Mouse (Mus musculus) hematopoietic multipotent progenitor cell, adult 10-12 weeks (in vitro differentiated cells): Measurements from ENCODE around the gene Ppp4r3b. TPM values are rescaled to one million over a fixed set of nuclear protein-coding genes. Genes with fewer than 3 reads are reported as not detected.

Experiments used
- polyA plus RNA-seq: library from polyadenylated mRNA; stranded (reverse); fragments of >175 nt; gene quantifications from 2 replicates; pipeline ENCODE4 v1.2.3, GENCODE M21; 2012; ENCODE audit warnings: low replicate concordance

The Ppp4r3b gene
- polyA plus RNA-seq: 35.2 and 61.0 TPM in 2 replicates

GRCm38 (mm10) chr11:29172563-29173124, at the start of gene Ppp4r3b:
Ppp4r3b (plus strand) TSS chr11:29172890.

GRCm38 (mm10) chr11:29130385-29131355, 42.0 kb upstream of the Ppp4r3b start, which contains the start of gene Pnpt1:
Pnpt1 (plus strand) TSS chr11:29130744.

GRCm38 (mm10) chr11:29246883-29247650, 74.4 kb downstream of the Ppp4r3b start, which contains the start of gene Cfap36:
Cfap36 (minus strand) TSS chr11:29247409.

Other genes with a start within 250 kb of the Ppp4r3b start
- gene Pnpt1, start 42.1 kb upstream of the Ppp4r3b start, polyA plus RNA-seq: 74.4 and 107 TPM in 2 replicates
- gene Cfap36, start 74.5 kb downstream of the Ppp4r3b start, polyA plus RNA-seq: 19.8 and 22.7 TPM in 2 replicates
- 8.6 and 27.6 TPM in 2 replicates for gene Ccdc88a, start 200.8 kb downstream of the Ppp4r3b start, polyA plus RNA-seq